Mouse (Mus musculus): ENCODE measurements around the gene Nf2.

GRCm38 (mm10) chr11:4746733-4747132 lies 102.6 kb downstream of the Nf2 start, which contains the start of gene Cabp7:
- no peak for TF ChIP-seq CTCF (IDR thresholded peaks at IDR 0.05; ENCODE audit: insufficient read depth, low read length)
- no peak for TF ChIP-seq POLR2A (IDR thresholded peaks at IDR 0.05; ENCODE audit: borderline replicate concordance, extremely low read depth, low read depth, low read length)
